Mouse (Mus musculus) testis, adult 2 months (tissue): ENCODE measurements around the gene Olfr56.

Experiments
- CTCF ChIP-seq: fragments of 200-500 bp; IDR thresholded peaks from 2 replicates; pipeline ENCODE4 v1.5.1; 2012; ENCODE audit warnings: low read depth, mild to moderate bottlenecking, inconsistent platforms, low read length, moderate library complexity; ENCODE audit not compliant: control insufficient read depth, insufficient read depth, insufficient replicate concordance
- POLR2A ChIP-seq: fragments of 200-500 bp; IDR thresholded peaks from 2 replicates; pipeline ENCODE4 v1.6.1; 2012; ENCODE audit warnings: low read depth, mild to moderate bottlenecking, inconsistent platforms, low read length, moderate library complexity; ENCODE audit not compliant: control insufficient read depth

GRCm38 (mm10) chr11:49170576-49170975 lies 191.9 kb downstream of the Olfr56 start:
- TF ChIP-seq POLR2A (no peak), CTCF (no peak)
